Mouse (Mus musculus) stomach, postnatal 0 days (tissue): ENCODE measurements around the gene Arl6ip1.

Experiments
- CTCF ChIP-seq: IDR thresholded peaks from 2 replicates; pipeline ENCODE4 v1.5.1; 2016; ENCODE audit warnings: antibody characterized with exemption, low read depth, mild to moderate bottlenecking, moderate library complexity
- EP300 ChIP-seq: optimal IDR thresholded peaks from 2 replicates; pipeline ENCODE3; 2016; ENCODE audit warnings: antibody characterized with exemption

DNA sequence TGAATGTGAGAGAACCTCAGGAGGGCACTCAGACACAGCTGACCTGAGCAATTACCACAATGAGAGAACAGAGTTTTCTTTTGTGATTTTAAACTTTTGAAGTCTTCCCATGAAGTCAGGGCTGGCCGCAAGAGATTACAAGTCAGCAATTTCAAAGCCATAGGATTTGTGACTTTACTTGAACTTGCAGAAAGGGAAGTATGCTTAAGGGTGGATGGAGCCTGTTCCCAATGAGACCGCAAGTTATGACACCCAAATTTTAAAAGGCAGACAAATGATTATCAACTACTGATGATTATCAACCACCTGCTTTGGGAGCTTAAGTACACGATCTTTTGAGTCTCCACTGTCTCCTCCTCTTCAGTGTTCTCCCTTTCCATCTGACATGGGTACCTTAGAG is 11.0 kb downstream of the Arl6ip1 start:
- TF ChIP-seq CTCF = no peak
- no peak for TF ChIP-seq EP300
